Mouse (Mus musculus) urinary bladder, postnatal 25 days (tissue): Measurements from ENCODE around the gene Sema3g.
A peak's percentile ranks its signal among the peaks of the same experiment; 100 is the strongest.

Experiments used
- DNase-seq: peaks from one replicate; pipeline ENCODE4 v3.0.0; 2022; ENCODE audit warnings: low spot score

The Sema3g gene

DNA sequence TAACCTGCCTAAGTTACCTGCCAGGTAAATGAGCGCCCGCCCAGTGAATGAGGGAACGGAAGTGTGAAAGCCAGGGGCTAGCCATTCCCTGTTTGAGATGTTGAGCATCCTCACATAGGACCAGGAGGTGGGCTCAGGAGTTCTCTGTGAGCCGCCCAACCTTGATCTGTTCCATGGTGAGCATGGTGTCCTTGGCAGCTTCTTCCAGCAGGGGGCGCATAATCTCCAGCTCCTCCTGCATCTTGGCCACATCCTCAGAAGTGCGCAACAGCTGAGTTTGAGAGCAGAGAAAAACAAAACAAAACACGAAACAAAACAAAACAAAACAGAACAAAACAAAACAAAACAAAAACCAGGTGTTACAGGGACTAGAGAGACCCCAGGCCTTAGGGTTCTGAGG is 54.5 kb downstream of the Sema3g start:
- peak; percentile 79 for DNase-seq
